Mouse (Mus musculus) kidney, adult 2 months (tissue): ENCODE data around the gene Vsir.

Experiments used
- CTCF ChIP-seq: fragments of 200-500 bp; conservative IDR thresholded peaks from 2 replicates; pipeline ENCODE4 v1.5.1; 2011; ENCODE audit warnings: low read depth, mild to moderate bottlenecking, control low read depth, low read length, moderate library complexity, mixed read lengths; ENCODE audit not compliant: insufficient read depth, insufficient read length
- POLR2A ChIP-seq: fragments of 200-500 bp; IDR thresholded peaks from one replicate; pipeline ENCODE4 v1.6.1; 2011; ENCODE audit warnings: low read depth, low read length, control low read depth

DNA sequence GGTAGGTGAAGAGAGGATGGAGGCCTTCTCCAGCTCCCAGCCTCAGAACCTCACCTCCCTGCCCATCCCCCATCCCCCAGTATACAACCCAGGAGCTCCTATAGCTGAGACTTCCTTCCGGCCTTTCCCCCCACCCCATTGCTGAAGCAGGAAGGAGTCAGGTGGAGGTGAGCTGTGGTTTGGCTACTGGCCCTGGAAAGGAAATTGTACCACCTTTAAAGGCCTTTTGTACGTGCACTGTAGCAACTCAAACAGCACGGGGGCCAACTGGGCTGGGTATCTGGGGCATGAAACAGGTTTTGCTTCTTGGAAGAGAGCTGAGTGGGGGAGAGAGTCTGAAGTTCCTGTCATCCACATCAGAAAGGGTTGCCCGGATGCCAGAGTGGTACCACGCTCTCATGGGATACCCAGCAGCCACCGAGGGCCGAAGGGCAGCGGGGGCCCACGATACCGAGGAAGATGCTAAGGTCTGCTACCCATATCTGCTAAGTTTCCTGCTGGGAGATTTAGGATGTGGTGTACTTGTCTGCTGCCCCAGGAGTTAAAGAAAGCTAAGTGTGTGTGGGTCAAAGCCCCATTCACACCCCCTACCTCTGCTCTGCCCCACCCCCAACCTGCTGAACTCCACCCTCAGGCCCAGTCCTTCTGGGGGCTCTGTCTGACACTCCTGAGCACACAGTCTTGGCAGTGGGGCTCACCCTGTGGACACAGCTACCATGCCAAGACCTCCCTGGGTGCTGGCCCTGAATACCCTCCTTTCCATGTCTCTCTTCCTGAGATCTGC is 34.7 kb downstream of the Vsir start:
- TF ChIP-seq CTCF, result no peak
- TF ChIP-seq POLR2A, result no peak
